Mouse (Mus musculus): ENCODE measurements around the gene Tbc1d30.
"Not testable (repeated sequence)": the region's sequence is repeated elsewhere in the genome, so short reads cannot be mapped to it uniquely, and the experiment has no call there.

Tbc1d30 gene

GRCm38 (mm10) chr10:121349244-121349643, 1.8 kb downstream of the Tbc1d30 start:
- no peak for DNase-seq (ENCODE audit: low read depth, low spot score)
- Histone ChIP-seq H3K36me3 (ENCODE audit: control insufficient read depth, insufficient read depth, low read length, poor library complexity, severe bottlenecking) (no peaks in the 10 kb centered on the region), H3K27me3 (ENCODE audit: control insufficient read depth, insufficient read depth, low read length, poor library complexity, severe bottlenecking) (no peaks in the 10 kb centered on the region)

- H3K27me3 ChIP-seq (ENCODE audit: control insufficient read depth, insufficient read depth, low read length, poor library complexity, severe bottlenecking): no peaks in the 10 kb centered on the region
- no peaks in the 10 kb centered on the region for H3K36me3 ChIP-seq (ENCODE audit: control insufficient read depth, insufficient read depth, low read length, poor library complexity, severe bottlenecking)
- DNase-seq (ENCODE audit: low read depth, low spot score): no peak
Measured at GRCm38 (mm10) chr10:121343867-121344266, 7.2 kb downstream of the Tbc1d30 start.

- no peaks in the 10 kb centered on the region for H3K36me3 ChIP-seq (ENCODE audit: control insufficient read depth, insufficient read depth, low read length, poor library complexity, severe bottlenecking)
- no peaks in the 10 kb centered on the region for H3K27me3 ChIP-seq (ENCODE audit: control insufficient read depth, insufficient read depth, low read length, poor library complexity, severe bottlenecking)
- no peak for DNase-seq (ENCODE audit: low read depth, low spot score)
Measured at GRCm38 (mm10) chr10:121342260-121342659, 8.8 kb downstream of the Tbc1d30 start.

- H3K36me3 ChIP-seq (ENCODE audit: control insufficient read depth, insufficient read depth, low read length, poor library complexity, severe bottlenecking): no peaks in the 10 kb centered on the region
- DNase-seq (ENCODE audit: low read depth, low spot score): no peak
- H3K27me3 ChIP-seq (ENCODE audit: control insufficient read depth, insufficient read depth, low read length, poor library complexity, severe bottlenecking): no peaks in the 10 kb centered on the region
Measured at GRCm38 (mm10) chr10:121340754-121341593, 10.1 kb downstream of the Tbc1d30 start.

GRCm38 (mm10) chr10:121336536-121336935, 14.5 kb downstream of the Tbc1d30 start:
- H3K27me3 ChIP-seq (ENCODE audit: control insufficient read depth, insufficient read depth, low read length, poor library complexity, severe bottlenecking); H3K36me3 ChIP-seq (ENCODE audit: control insufficient read depth, insufficient read depth, low read length, poor library complexity, severe bottlenecking); DNase-seq (ENCODE audit: low read depth, low spot score): not testable (repeated sequence)

- no peaks in the 10 kb centered on the region for H3K36me3 ChIP-seq (ENCODE audit: control insufficient read depth, insufficient read depth, low read length, poor library complexity, severe bottlenecking)
- peak; percentile 84 for DNase-seq (ENCODE audit: low read depth, low spot score)
- H3K27me3 ChIP-seq (ENCODE audit: control insufficient read depth, insufficient read depth, low read length, poor library complexity, severe bottlenecking): no peaks in the 10 kb centered on the region
Measured at GRCm38 (mm10) chr10:121334576-121334975, 16.5 kb downstream of the Tbc1d30 start.

GRCm38 (mm10) chr10:121330940-121331339, 20.1 kb downstream of the Tbc1d30 start:
- peak; percentile 78 for DNase-seq (ENCODE audit: low read depth, low spot score)
- no peaks in the 10 kb centered on the region; the same call in 1 of the 2 replicates for H3K27me3 ChIP-seq (ENCODE audit: control insufficient read depth, insufficient read depth, low read length, poor library complexity, severe bottlenecking)

GRCm38 (mm10) chr10:121329586-121329985, 21.5 kb downstream of the Tbc1d30 start:
- no peaks in the 10 kb centered on the region; the same call in 1 of the 2 replicates for H3K27me3 ChIP-seq (ENCODE audit: control insufficient read depth, insufficient read depth, low read length, poor library complexity, severe bottlenecking)
- no peak for DNase-seq (ENCODE audit: low read depth, low spot score)
- no peaks in the 10 kb centered on the region for H3K36me3 ChIP-seq (ENCODE audit: control insufficient read depth, insufficient read depth, low read length, poor library complexity, severe bottlenecking)

More at GRCm38 (mm10) chr10:121330940-121331339, 20.1 kb downstream of the Tbc1d30 start:
- no peaks in the 10 kb centered on the region for H3K36me3 ChIP-seq (ENCODE audit: control insufficient read depth, insufficient read depth, low read length, poor library complexity, severe bottlenecking)

GRCm38 (mm10) chr10:121326167-121326566, 24.9 kb downstream of the Tbc1d30 start:
- DNase-seq (ENCODE audit: low read depth, low spot score): peak; percentile 19
- Histone ChIP-seq H3K27me3 (ENCODE audit: control insufficient read depth, insufficient read depth, low read length, poor library complexity, severe bottlenecking) (no peaks in the 10 kb centered on the region; the same call in 1 of the 2 replicates), H3K36me3 (ENCODE audit: control insufficient read depth, insufficient read depth, low read length, poor library complexity, severe bottlenecking) (no peaks in the 10 kb centered on the region)

GRCm38 (mm10) chr10:121323493-121323892, 27.6 kb downstream of the Tbc1d30 start:
- H3K36me3 ChIP-seq (ENCODE audit: control insufficient read depth, insufficient read depth, low read length, poor library complexity, severe bottlenecking): no peaks in the 10 kb centered on the region
- no peaks in the 10 kb centered on the region; the same call in 1 of the 2 replicates for H3K27me3 ChIP-seq (ENCODE audit: control insufficient read depth, insufficient read depth, low read length, poor library complexity, severe bottlenecking)
- no peak for DNase-seq (ENCODE audit: low read depth, low spot score)

GRCm38 (mm10) chr10:121318397-121318950, 32.6 kb downstream of the Tbc1d30 start:
- Histone ChIP-seq H3K27me3 (ENCODE audit: control insufficient read depth, insufficient read depth, low read length, poor library complexity, severe bottlenecking) (no peaks in the 10 kb centered on the region), H3K36me3 (ENCODE audit: control insufficient read depth, insufficient read depth, low read length, poor library complexity, severe bottlenecking) (no peaks in the 10 kb centered on the region)
- no peak for DNase-seq (ENCODE audit: low read depth, low spot score)

- H3K36me3 ChIP-seq (ENCODE audit: control insufficient read depth, insufficient read depth, low read length, poor library complexity, severe bottlenecking): no peaks in the 10 kb centered on the region
- no peaks in the 10 kb centered on the region for H3K27me3 ChIP-seq (ENCODE audit: control insufficient read depth, insufficient read depth, low read length, poor library complexity, severe bottlenecking)
- DNase-seq (ENCODE audit: low read depth, low spot score): peak; percentile 79
Measured at GRCm38 (mm10) chr10:121316361-121316760, 34.7 kb downstream of the Tbc1d30 start.

GRCm38 (mm10) chr10:121315321-121316283, 35.5 kb downstream of the Tbc1d30 start:
- peak; percentile 21 for DNase-seq (ENCODE audit: low read depth, low spot score)
- H3K27me3 ChIP-seq (ENCODE audit: control insufficient read depth, insufficient read depth, low read length, poor library complexity, severe bottlenecking): no peaks in the 10 kb centered on the region

GRCm38 (mm10) chr10:121314186-121314585, 36.9 kb downstream of the Tbc1d30 start:
- no peaks in the 10 kb centered on the region for H3K27me3 ChIP-seq (ENCODE audit: control insufficient read depth, insufficient read depth, low read length, poor library complexity, severe bottlenecking)
- DNase-seq (ENCODE audit: low read depth, low spot score): no peak
- no peaks in the 10 kb centered on the region for H3K36me3 ChIP-seq (ENCODE audit: control insufficient read depth, insufficient read depth, low read length, poor library complexity, severe bottlenecking)

More at GRCm38 (mm10) chr10:121315321-121316283, 35.5 kb downstream of the Tbc1d30 start:
- H3K36me3 ChIP-seq (ENCODE audit: control insufficient read depth, insufficient read depth, low read length, poor library complexity, severe bottlenecking): no peaks in the 10 kb centered on the region
